Mouse (Mus musculus): ENCODE results near the gene Tcte3. TPM values are rescaled to one million over a fixed set of nuclear protein-coding genes. Genes with fewer than 3 reads are reported as not detected.

Tcte3 gene
- 23.1 TPM for polyA plus RNA-seq (2014; fragmentation: Illumina TruSeq; extraction: RNeasy Lipid Tissue Mini Kit (QIAGEN cat#74804); ENCODE audit: low read depth, low replicate concordance)

GRCm38 (mm10) chr17:15041175-15041729 lies at the start of gene Tcte3, which contains the start of the genes Ermard and Gm3448:
Tcte3 (minus strand) TSS chr17:15041488.
Ermard (plus strand) TSS chr17:15041208.
Gm3448 (minus strand) TSS chr17:15041537.

DNA sequence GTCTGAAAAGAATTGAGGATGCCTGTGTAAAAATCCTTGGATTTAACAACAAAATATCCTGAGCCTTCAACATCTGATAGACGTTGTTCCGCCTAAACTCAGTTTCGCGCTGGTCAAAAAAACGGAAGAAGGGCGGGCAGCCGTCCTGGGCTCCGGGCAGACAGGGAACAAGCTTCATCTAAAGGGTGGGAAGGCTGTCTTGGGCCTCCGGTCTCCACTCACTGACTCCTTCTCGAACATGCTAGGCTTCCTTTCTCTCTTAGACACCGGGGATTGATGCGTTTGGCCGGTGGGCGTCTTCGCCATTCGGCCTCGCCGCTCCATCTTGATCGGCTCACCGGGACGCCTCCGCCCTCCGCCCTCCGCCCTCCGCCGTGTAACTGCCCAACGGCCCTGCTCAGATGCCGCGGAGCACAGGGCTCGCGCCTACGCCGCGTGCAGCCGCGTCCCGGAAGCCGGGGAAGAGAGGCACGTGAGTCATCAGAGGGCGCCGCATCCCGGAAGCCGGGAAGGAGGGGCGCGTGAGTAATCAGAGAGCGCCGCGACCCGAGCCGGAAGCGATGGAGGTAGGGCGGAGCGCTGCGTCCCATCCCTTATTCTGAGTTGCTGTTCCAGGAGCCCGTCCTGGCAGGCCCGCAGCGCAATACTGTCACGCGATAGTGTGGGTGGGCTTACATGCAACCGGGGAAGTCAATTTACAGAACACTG lies 31.4 kb downstream of the Tcte3 start, which contains the start of gene Gm3435:
TSS of gene Gm3435 (plus strand) at position 471 of the 708 bp plus-strand sequence.

DNA sequence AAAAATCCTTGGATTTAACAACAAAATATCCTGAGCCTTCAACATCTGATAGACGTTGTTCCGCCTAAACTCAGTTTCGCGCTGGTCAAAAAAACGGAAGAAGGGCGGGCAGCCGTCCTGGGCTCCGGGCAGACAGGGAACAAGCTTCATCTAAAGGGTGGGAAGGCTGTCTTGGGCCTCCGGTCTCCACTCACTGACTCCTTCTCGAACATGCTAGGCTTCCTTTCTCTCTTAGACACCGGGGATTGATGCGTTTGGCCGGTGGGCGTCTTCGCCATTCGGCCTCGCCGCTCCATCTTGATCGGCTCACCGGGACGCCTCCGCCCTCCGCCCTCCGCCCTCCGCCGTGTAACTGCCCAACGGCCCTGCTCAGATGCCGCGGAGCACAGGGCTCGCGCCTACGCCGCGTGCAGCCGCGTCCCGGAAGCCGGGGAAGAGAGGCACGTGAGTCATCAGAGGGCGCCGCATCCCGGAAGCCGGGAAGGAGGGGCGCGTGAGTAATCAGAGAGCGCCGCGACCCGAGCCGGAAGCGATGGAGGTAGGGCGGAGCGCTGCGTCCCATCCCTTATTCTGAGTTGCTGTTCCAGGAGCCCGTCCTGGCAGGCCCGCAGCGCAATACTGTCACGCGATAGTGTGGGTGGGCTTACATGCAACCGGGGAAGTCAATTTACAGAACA lies 62.8 kb downstream of the Tcte3 start, which contains the start of the genes 9030025P20Rik and Gm3417:
TSS of gene 9030025P20Rik (plus strand) at position 107 of the 677 bp plus-strand sequence.
TSS of gene Gm3417 (minus strand) at position 429 of the 677 bp plus-strand sequence.

Other genes starting within 250 kb of the Tcte3 start
- gene Wdr27, start 98.3 kb downstream of the Tcte3 start, polyA plus RNA-seq (2014; fragmentation: Illumina TruSeq; extraction: RNeasy Lipid Tissue Mini Kit (QIAGEN cat#74804); ENCODE audit: low read depth, low replicate concordance): 14.2 TPM
- 27.2 TPM for gene 1600012H06Rik, start 98.3 kb downstream of the Tcte3 start, polyA plus RNA-seq (2014; fragmentation: Illumina TruSeq; extraction: RNeasy Lipid Tissue Mini Kit (QIAGEN cat#74804); ENCODE audit: low read depth, low replicate concordance)
- 51.8 TPM for gene Phf10, start 80.2 kb downstream of the Tcte3 start, polyA plus RNA-seq (2014; fragmentation: Illumina TruSeq; extraction: RNeasy Lipid Tissue Mini Kit (QIAGEN cat#74804); ENCODE audit: low read depth, low replicate concordance)
- 12.2 TPM for gene 9030025P20Rik, start 63.0 kb downstream of the Tcte3 start, polyA plus RNA-seq (2014; fragmentation: Illumina TruSeq; extraction: RNeasy Lipid Tissue Mini Kit (QIAGEN cat#74804); ENCODE audit: low read depth, low replicate concordance)
- gene Gm3417, start 62.7 kb downstream of the Tcte3 start, polyA plus RNA-seq (2014; fragmentation: Illumina TruSeq; extraction: RNeasy Lipid Tissue Mini Kit (QIAGEN cat#74804); ENCODE audit: low read depth, low replicate concordance): 30.8 TPM
- 6.9 TPM for gene Gm3435, start 31.3 kb downstream of the Tcte3 start, polyA plus RNA-seq (2014; fragmentation: Illumina TruSeq; extraction: RNeasy Lipid Tissue Mini Kit (QIAGEN cat#74804); ENCODE audit: low read depth, low replicate concordance)
- 63.7 TPM for gene Ermard, start 280 bp downstream of the Tcte3 start, polyA plus RNA-seq (2014; fragmentation: Illumina TruSeq; extraction: RNeasy Lipid Tissue Mini Kit (QIAGEN cat#74804); ENCODE audit: low read depth, low replicate concordance)
- 24.5 TPM for gene Gm3448, start within 50 bp of the Tcte3 start, polyA plus RNA-seq (2014; fragmentation: Illumina TruSeq; extraction: RNeasy Lipid Tissue Mini Kit (QIAGEN cat#74804); ENCODE audit: low read depth, low replicate concordance)